ENCODE assay signal across 24 mouse cellular contexts in the genomic region with DNA sequence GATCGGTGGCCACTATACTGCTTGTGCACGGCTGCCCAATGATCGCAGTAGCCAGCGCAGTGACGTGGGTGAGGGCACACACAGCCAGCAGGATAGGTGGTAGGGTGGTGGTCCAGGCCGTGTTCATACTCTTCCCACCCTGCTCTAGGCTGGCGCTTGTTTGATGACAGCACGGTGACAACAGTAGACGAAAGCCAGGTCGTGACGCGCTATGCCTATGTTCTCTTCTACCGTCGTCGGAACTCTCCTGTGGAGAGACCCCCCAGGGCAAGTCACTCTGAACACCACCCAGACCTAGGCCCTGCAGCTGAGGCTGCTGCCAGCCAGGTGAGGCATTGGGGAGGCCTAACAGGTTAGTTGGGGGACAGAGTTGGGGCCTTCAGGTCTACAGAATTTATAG.
"Had no signal": no experiment of that assay in that cellular context is flagged by ENCODE, and none has a peak within 500 bp of the region (broad histone marks: within the 10 kb centered on the region; RNA-seq: fewer than 3 reads in every experiment).

No protein-coding gene starts in this region.

- ATAC-seq: hindbrain, postnatal 0 days; intestine, embryonic 16.5 days; liver, embryonic 12.5 days had no signal

- H3K9ac ChIP-seq: heart, embryonic 13.5 days; heart, embryonic 15.5 days; hindbrain, embryonic 13.5 days; hindbrain, embryonic 15.5 days; kidney, embryonic 15.5 days; limb, embryonic 13.5 days; limb, embryonic 15.5 days; liver, embryonic 12.5 days had no signal

- H3K27me3 ChIP-seq: heart, embryonic 13.5 days; heart, embryonic 15.5 days; hindbrain, embryonic 13.5 days; hindbrain, embryonic 15.5 days; kidney, embryonic 15.5 days; limb, embryonic 13.5 days; limb, embryonic 15.5 days; liver, embryonic 12.5 days had no signal

- H3K27ac ChIP-seq: heart, embryonic 10.5 days; heart, embryonic 13.5 days; heart, embryonic 15.5 days; hindbrain, embryonic 13.5 days; hindbrain, embryonic 15.5 days; hindbrain, postnatal 0 days; kidney, embryonic 15.5 days; kidney, postnatal 0 days; limb, embryonic 13.5 days; limb, embryonic 15.5 days; liver, embryonic 12.5 days had no signal

- DNase-seq: gastrocnemius, postnatal 10 days; heart, adult 18-20 months; heart, postnatal 14 days; heart, postnatal 36 days; kidney, adult 11 months; kidney, adult 2 months; kidney, adult 9 months; kidney, postnatal 14 days; kidney, postnatal 36 days; layer of hippocampus, adult 9-11 months; layer of hippocampus, postnatal 36 days; left cerebral cortex, postnatal 4 days had no signal

- H3K4me2 ChIP-seq: heart, embryonic 13.5 days; heart, embryonic 15.5 days; hindbrain, embryonic 13.5 days; hindbrain, embryonic 15.5 days; kidney, embryonic 15.5 days; limb, embryonic 13.5 days; limb, embryonic 15.5 days; liver, embryonic 12.5 days had no signal

- H3K4me1 ChIP-seq: heart, embryonic 10.5 days; heart, embryonic 13.5 days; heart, embryonic 15.5 days; hindbrain, embryonic 13.5 days; hindbrain, embryonic 15.5 days; kidney, embryonic 15.5 days; limb, embryonic 13.5 days; limb, embryonic 15.5 days; liver, embryonic 12.5 days had no signal

- H3K4me3 ChIP-seq: heart, embryonic 10.5 days; heart, embryonic 13.5 days; heart, embryonic 15.5 days; hindbrain, embryonic 13.5 days; hindbrain, embryonic 15.5 days; kidney, embryonic 15.5 days; limb, embryonic 13.5 days; limb, embryonic 15.5 days; liver, embryonic 12.5 days had no signal

- H3K9me3 ChIP-seq: heart, embryonic 10.5 days; heart, embryonic 13.5 days; heart, embryonic 15.5 days; hindbrain, embryonic 13.5 days; hindbrain, embryonic 15.5 days; kidney, embryonic 15.5 days; limb, embryonic 13.5 days; limb, embryonic 15.5 days; liver, embryonic 12.5 days had no signal
